Mouse (Mus musculus): Measurements from ENCODE around the gene Rps6kb2.

The Rps6kb2 gene

GRCm38 (mm10) chr19:4162646-4163542 is at the start of gene Rps6kb2:
Gene Rps6kb2, minus strand, starts transcription at chr19:4163354.
- DNase-seq = peak; percentile 97

GRCm38 (mm10) chr19:4211891-4212588 is 48.9 kb upstream of the Rps6kb2 start:
- no peak for DNase-seq

GRCm38 (mm10) chr19:4208563-4208962 is 45.4 kb upstream of the Rps6kb2 start:
- no peak for DNase-seq

DNA sequence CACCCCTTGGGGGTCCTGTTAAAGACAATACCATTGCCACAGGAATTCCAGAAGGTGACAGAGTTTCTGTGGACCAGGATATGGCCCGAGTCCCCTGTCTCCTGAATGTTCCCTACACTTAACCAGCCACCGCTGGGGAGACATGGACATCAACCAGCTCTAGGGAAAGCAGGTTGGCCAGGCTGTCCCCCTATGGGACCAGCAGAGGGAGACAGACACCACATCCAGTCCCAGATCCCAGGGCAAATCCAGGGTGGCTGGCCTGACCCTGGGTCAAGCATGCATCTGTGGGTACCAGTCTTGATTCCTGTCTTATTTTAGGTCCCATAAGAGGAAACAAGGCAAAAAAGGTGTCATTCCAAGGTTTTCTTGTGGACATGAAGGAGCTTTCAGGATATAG is 43.8 kb upstream of the Rps6kb2 start:
- DNase-seq = peak; percentile 81

- no peak for DNase-seq
Measured at GRCm38 (mm10) chr19:4204889-4205288, 41.7 kb upstream of the Rps6kb2 start.

DNA sequence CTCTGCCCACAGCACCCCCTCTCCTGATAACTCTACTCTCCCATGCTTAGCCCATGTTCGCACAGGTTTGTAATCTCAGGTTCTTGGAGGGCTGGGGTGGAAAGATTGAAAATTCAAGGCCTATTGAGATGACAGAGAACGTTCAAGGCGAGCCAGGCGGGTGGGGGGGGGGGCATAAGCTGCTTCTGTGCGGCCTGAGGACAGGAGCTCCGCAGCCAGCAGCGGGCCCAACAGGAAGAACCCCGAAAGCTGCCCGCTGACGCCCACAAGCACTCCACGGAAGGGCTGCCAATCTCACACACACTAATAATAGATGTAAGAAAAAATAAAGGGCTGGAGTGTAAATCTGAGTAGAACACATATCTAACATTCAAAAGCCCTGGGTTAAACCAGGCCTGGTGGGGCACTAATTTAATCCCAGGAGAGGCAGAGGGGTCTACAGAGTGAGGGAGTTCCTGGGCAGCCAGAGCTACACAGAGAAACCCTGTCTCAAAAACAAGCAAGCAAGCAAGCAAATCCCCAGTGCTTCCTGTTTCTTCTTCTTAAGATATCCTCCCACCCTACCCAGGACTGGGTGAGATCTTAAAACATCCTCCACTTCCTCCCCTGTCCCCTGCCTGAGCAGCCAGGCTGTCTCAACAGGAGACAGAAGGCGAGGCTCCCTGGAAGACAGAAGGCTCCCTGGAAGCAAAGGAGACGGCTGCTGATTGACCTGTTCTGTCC is 40.6 kb upstream of the Rps6kb2 start:
- no peak for DNase-seq

DNA sequence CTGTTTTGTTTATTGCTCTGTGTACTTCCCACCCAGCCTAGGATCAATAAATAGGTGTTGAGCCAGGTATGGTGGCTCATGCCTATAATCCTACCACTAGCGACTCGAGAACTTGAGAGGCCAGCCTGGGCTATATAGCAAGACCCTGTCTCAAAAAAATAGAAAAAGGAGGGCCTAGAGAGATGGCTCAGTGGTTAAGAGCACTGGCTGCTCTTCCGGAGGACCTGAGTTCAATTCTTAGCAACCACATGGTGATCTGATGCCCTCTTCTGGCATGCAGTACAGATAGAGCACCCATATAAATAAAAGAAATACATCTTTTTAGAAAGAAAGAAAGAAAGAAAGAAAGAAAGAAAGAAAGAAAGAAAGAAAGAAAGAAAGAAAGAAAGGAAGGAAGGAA is 40.0 kb upstream of the Rps6kb2 start:
- no peak for DNase-seq

- DNase-seq = no peak
Measured at GRCm38 (mm10) chr19:4202149-4202548, 39.0 kb upstream of the Rps6kb2 start.

DNA sequence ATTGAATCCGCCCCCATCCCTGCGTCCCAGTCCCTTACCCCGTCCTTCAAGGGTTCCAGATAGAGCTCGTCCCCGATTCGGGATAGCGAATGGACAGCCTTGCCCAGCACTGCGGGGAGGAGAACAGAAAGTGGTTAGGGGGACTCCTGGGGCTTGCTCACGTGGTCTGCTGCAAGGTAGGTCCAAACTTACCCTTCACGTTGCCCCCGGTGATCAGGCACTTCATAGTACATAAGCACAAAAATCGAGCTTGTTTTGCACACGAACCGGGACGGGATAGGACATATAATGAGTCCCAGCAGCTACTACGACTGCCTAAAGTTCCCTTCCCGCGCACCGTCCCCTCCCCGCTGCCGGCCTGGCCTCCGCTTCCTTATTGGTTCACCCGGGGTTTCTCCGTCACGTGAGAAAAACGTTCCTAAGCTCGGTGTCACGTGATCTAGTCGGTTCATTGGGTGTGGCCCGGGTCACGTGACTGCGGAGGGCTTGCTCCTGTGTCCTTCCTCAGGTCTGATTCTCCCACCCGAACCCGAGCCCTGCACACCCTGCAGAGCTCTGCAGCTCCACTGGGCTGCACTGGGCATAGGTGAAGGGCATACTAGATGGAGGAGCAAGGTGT is 38.2 kb upstream of the Rps6kb2 start, which contains the start of gene Rad9a:
Gene Rad9a (minus strand): TSS at position 372 of the 619 bp plus-strand sequence.
- peak; percentile 98 for DNase-seq

GRCm38 (mm10) chr19:4197180-4197579 is 34.0 kb upstream of the Rps6kb2 start:
- no peak for DNase-seq

- DNase-seq = peak; percentile 53
Measured at GRCm38 (mm10) chr19:4196548-4196947, 33.4 kb upstream of the Rps6kb2 start.

GRCm38 (mm10) chr19:4196048-4196447 is 32.9 kb upstream of the Rps6kb2 start:
- no peak for DNase-seq

DNA sequence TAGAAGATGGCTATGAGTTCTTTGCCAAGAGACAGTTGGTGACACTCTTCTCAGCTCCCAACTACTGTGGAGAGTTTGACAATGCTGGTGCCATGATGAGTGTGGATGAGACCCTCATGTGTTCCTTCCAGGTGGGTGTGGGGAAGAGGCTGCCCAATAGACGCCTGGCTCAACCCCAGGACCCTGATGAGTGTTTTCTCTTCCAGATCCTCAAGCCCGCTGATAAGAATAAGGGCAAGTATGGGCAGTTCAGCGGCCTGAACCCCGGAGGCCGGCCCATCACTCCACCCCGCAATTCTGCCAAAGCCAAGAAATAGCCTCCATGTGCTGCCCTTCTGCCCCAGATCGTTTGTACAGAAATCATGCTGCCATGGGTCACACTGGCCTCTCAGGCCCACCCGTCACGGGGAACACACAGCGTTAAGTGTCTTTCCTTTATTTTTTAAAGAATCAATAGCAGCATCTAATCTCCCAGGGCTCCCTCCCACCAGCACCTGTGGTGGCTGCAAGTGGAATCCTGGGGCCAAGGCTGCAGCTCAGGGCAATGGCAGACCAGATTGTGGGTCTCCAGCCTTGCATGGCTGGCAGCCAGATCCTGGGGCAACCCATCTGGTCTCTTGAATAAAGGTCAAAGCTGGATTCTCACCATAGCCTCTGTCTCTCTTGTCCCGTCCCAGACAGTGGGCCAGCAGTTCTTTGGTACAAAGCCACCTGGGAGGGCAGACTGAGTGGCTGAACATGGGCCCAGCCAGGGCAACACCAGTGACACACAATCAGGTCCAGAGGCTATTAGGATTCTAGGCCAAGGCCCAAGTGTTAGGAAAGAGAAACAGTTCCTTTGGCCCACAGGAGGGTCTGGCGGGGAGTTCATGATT is 31.9 kb upstream of the Rps6kb2 start:
- DNase-seq = peak; percentile 91

- peak; percentile 61 for DNase-seq
Measured at GRCm38 (mm10) chr19:4194021-4194724, 31.0 kb upstream of the Rps6kb2 start.

GRCm38 (mm10) chr19:4193129-4193528 is 30.0 kb upstream of the Rps6kb2 start:
- peak; percentile 64 for DNase-seq

- peak; percentile 53 for DNase-seq
Measured at GRCm38 (mm10) chr19:4192251-4192985, 29.3 kb upstream of the Rps6kb2 start.

GRCm38 (mm10) chr19:4191528-4192250 is 28.5 kb upstream of the Rps6kb2 start, which contains the start of gene Ppp1ca:
Gene Ppp1ca, plus strand, starts transcription at chr19:4192065.
- peak; percentile 90 for DNase-seq

DNA sequence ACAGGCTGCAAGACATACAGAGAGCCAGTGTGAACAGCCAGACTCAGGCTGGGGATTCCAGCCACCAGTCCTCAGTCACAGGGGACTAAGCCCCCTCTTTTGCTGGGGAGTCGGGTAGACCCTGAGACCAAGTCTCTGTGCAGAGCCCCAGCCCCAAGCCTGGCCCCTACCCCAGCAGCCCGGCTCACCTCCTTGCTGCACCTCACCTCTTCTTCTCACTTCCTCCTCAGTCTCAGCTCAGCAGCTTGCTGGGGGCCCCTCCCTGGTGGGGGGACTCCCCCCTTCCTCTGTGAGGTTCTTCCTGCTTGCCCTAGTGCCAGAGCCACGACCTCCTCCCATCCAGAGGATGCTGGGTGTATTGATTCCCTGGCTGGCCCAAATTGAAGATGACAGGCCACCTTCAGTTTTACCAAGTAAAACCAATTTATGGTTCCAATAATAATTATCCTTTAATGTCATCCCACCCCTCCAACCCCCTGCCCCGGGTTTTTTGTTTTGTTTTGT is 27.7 kb upstream of the Rps6kb2 start, which contains the start of gene Tbc1d10c:
Gene Tbc1d10c (minus strand): TSS at position 454 of the 504 bp plus-strand sequence.
- peak; percentile 61 for DNase-seq

DNA sequence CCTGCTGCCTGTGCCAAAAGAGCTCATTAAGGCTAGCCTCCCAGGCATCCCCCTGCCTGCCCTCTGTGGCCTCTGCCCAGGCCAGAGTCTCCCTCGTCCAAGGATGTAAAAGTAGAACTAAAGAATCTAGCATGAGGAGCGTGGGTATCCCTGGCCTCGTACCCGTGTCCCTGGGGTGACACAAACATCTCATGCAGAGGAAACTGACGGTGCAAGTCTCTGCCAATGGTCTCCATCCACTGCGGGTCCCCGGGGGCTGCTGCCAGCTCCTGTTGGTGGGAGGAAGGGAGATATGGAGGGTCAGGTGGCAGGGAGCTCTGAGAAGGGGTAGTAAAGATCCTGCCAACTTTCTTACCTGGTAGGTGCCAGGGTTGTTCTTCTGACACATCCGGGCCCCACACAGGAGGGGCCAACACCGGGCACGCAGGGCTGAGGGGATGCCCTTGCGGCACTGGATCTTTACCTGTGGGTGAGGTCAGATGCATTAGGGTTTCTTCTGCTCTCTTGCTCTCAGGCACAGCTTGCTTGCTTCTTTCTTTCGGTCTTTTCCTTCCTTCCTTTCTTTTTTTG is 26.0 kb upstream of the Rps6kb2 start:
- no peak for DNase-seq

All from cerebellum, adult 9-10 months (tissue).